Mouse (Mus musculus) neural tube, embryonic 13.5 days (tissue): ENCODE results near the gene Ippk. TPM values are rescaled to one million over a fixed set of nuclear protein-coding genes. Genes with fewer than 3 reads are reported as not detected.
A peak's percentile ranks its signal among the peaks of the same experiment; 100 is the strongest.

Experiments used
- ATAC-seq: fragments of 200-750 bp; cut with Nextera tagmentation; 2 replicates; pipeline ENCODE4 v1.8.0; 2017; ENCODE audit warnings: low read depth, mild to moderate bottlenecking, moderate TSS enrichment, moderate library complexity
- H3K27ac ChIP-seq: fragments of 300-500 bp; sonication (generic); replicated peaks from 2 replicates; pipeline ENCODE4 v1.5.1; 2015; ENCODE audit warnings: moderate library complexity, mild to moderate bottlenecking, inconsistent platforms
- H3K27me3 ChIP-seq: fragments of 300-500 bp; sonication (generic); 2 replicates; pipeline ENCODE4 v1.6.1; 2015; ENCODE audit warnings: mild to moderate bottlenecking, inconsistent platforms
- H3K36me3 ChIP-seq: fragments of 300-500 bp; sonication (generic); 2 replicates; pipeline ENCODE4 v1.6.1; 2015; ENCODE audit warnings: mild to moderate bottlenecking, inconsistent platforms
- H3K4me1 ChIP-seq: fragments of 300-500 bp; sonication (generic); replicated peaks from 2 replicates; pipeline ENCODE4 v1.6.1; 2015; ENCODE audit warnings: inconsistent platforms
- H3K4me2 ChIP-seq: fragments of 300-500 bp; sonication (generic); 2 replicates; pipeline ENCODE4 v1.6.1; 2015; ENCODE audit warnings: inconsistent platforms, mild to moderate bottlenecking, moderate library complexity
- H3K4me3 ChIP-seq: fragments of 300-500 bp; sonication (generic); 2 replicates; pipeline ENCODE4 v1.5.1; 2015; ENCODE audit warnings: mild to moderate bottlenecking, inconsistent platforms
- H3K9ac ChIP-seq: fragments of 300-500 bp; sonication (generic); 2 replicates; pipeline ENCODE4 v1.6.1; 2015; ENCODE audit warnings: moderate library complexity, mild to moderate bottlenecking, inconsistent platforms
- H3K9me3 ChIP-seq: fragments of 300-500 bp; sonication (generic); 2 replicates; pipeline ENCODE4 v1.6.1; 2016; ENCODE audit warnings: inconsistent platforms
- WGBS: fragments of 180-500 bp; shearing (Covaris S2); methylation state at CpG from one replicate; pipeline ENCODE4 v1.1.7; 2015; 5-methylcytosine and 5-hydroxymethylcytosine counted together
- polyA plus RNA-seq: library from polyadenylated mRNA; unstranded; fragments of >200 nt; fragmentation: Nextera tagmentation; extraction: Ambion mirVana; gene quantifications from 2 replicates; pipeline ENCODE4 v1.2.1, GENCODE M21; 2015

The Ippk gene
- polyA plus RNA-seq, 1 experiment from 2014 or later: 12.5 TPM

DNA sequence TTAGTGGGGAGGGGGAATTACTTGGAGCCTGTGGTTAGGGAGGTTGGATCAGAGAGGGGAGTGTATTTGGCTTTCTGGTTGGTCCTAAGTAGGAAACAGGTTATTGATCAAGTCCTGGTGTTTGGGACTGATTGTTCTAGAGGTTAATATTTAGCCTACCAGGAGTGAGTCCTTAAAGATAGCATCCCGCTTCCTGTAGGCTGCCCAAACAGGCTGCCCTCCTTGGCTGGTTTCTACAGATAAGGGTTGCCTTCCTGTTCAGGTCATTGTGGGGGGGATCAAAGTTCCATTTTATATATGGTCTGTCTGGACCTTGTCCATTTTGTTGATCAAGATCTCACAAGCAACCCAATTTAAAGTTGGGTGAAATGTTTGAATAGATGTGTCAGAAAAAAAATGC is 27.5 kb upstream of the Ippk start:
- H3K4me2 ChIP-seq: no peak overlapping the region
- H3K36me3 ChIP-seq: peaks cover 25% of the 10 kb centered on the region; the same call in 1 of the 2 replicates
- H3K27me3 ChIP-seq: no peaks in the 10 kb centered on the region
- no peaks in the 10 kb centered on the region for H3K9me3 ChIP-seq
- no peaks in the 10 kb centered on the region for H3K4me1 ChIP-seq
- H3K9ac ChIP-seq: no peak overlapping the region
- WGBS: 81% methylated on average over 1 of the region's 1 CpGs
- H3K4me3 ChIP-seq: no peak overlapping the region
- no peak overlapping the region for H3K27ac ChIP-seq
- no peak for ATAC-seq

DNA sequence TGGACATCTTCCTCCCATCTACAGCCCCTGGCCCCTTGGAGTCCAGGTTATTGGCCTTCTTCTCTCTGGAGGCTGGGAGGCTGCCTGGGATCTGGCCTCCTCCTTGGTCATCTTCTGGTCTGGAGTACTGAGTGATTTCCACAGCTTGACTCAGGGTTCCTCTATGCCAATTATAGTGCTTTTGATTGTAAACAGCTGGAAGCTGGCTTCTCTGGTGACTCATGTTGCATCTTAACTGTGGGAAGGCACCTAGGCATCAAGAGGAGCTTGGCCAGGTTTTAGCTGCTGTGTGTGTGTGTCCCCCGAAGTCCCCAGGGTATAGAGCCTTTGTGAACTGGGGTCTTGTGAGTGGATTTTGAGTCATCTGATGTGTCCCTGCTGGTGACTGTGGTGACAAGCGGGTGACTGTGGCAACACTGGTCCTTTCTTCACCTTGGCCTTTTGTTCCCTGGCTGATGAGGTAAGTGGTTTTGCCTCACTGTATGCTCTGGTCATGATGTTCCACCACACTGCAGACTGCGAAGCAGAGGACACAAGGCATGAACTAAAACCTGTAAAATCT is 26.1 kb upstream of the Ippk start:
- no peak overlapping the region for H3K4me3 ChIP-seq
- WGBS: 93% methylated on average over 3 of the region's 3 CpGs
- peaks cover 16% of the 10 kb centered on the region; the same call in 1 of the 2 replicates for H3K36me3 ChIP-seq
- no peaks in the 10 kb centered on the region for H3K27me3 ChIP-seq
- H3K9ac ChIP-seq: no peak overlapping the region
- no peaks in the 10 kb centered on the region for H3K9me3 ChIP-seq
- no peak overlapping the region for H3K4me2 ChIP-seq
- H3K4me1 ChIP-seq: no peaks in the 10 kb centered on the region
- no peak for ATAC-seq
- no peak overlapping the region for H3K27ac ChIP-seq

- Histone ChIP-seq H3K4me3 (no peak overlapping the region), H3K4me2 (no peak overlapping the region), H3K27ac (no peak overlapping the region), H3K9ac (no peak overlapping the region), H3K4me1 (no peaks in the 10 kb centered on the region), H3K36me3 (0 out of 2 replicates have a peak, but pooled peaks cover 6% of the 10 kb centered on the region), H3K9me3 (no peaks in the 10 kb centered on the region), H3K27me3 (no peaks in the 10 kb centered on the region)
- no peak for ATAC-seq
- WGBS: 86% methylated on average over 1 of the region's 1 CpGs
Measured at GRCm38 (mm10) chr13:49396798-49397197, 24.3 kb upstream of the Ippk start.

GRCm38 (mm10) chr13:49398191-49398590 is 22.9 kb upstream of the Ippk start:
- H3K9me3 ChIP-seq: no peaks in the 10 kb centered on the region
- H3K4me1 ChIP-seq: no peaks in the 10 kb centered on the region
- 0 out of 2 replicates have a peak, but pooled peaks cover 6% of the 10 kb centered on the region for H3K36me3 ChIP-seq
- H3K4me2 ChIP-seq: no peak overlapping the region
- no peak overlapping the region for H3K9ac ChIP-seq
- H3K27ac ChIP-seq: no peak overlapping the region
- no peaks in the 10 kb centered on the region for H3K27me3 ChIP-seq
- WGBS: 88% methylated on average over 8 of the region's 8 CpGs
- H3K4me3 ChIP-seq: no peak overlapping the region
- ATAC-seq: no peak

DNA sequence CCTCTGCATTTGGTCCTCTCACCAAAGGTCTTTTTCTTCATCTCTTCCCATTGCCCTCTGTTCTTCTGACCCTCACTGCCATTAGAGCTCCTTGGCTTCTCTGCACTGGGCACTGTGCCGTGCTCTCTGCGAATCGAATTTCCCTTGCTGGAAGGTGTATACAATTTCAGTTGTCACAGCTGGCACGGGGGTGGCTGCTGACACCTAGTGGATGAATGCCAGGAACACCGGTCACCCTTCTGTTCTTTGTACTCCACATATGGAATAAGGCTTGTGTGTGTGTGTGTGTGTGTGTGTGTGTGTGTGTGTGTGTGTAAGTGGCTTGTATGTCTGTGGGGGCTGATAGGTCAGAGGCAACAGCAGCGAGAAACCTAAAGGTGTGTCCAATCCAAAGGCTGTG is 20.9 kb upstream of the Ippk start:
- Histone ChIP-seq H3K27ac (no peak overlapping the region), H3K4me2 (no peak overlapping the region), H3K9me3 (no peaks in the 10 kb centered on the region), H3K36me3 (0 out of 2 replicates have a peak, but pooled peaks cover 6% of the 10 kb centered on the region), H3K4me1 (no peaks in the 10 kb centered on the region), H3K27me3 (no peaks in the 10 kb centered on the region), H3K4me3 (no peak overlapping the region), H3K9ac (no peak overlapping the region)
- ATAC-seq: peak; percentile 80; the same call in 1 of the 2 replicates
- WGBS: 64% methylated on average over 6 of the region's 6 CpGs

DNA sequence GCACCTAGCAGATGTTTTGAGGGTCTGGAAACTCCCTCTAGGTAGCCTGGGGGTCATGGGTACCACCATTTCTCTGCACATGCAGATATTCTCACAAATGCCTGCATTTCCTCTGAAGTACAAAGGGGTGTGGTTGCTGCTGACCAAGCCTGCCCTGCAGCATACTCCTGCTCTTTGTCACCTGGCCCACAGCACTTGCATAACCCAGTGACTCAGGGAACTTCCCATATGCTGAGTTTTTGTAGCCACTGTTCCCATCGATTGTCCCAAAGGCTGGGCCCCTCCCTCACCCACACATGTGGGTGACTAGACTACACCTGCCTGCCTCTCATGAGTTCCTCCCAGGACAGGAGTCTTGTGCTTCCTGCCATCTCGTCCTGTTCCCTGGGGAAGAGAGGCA is 18.4 kb upstream of the Ippk start:
- H3K9me3 ChIP-seq: no peaks in the 10 kb centered on the region
- H3K4me1 ChIP-seq: no peaks in the 10 kb centered on the region
- no peaks in the 10 kb centered on the region for H3K36me3 ChIP-seq
- H3K27ac ChIP-seq: no peak overlapping the region
- no peak overlapping the region for H3K4me2 ChIP-seq
- ATAC-seq: no peak
- no peaks in the 10 kb centered on the region for H3K27me3 ChIP-seq
- no peak overlapping the region for H3K9ac ChIP-seq
- whole genome bisulfite sequencing: 84% methylated on average over 2 of the region's 2 CpGs
- no peak overlapping the region for H3K4me3 ChIP-seq

DNA sequence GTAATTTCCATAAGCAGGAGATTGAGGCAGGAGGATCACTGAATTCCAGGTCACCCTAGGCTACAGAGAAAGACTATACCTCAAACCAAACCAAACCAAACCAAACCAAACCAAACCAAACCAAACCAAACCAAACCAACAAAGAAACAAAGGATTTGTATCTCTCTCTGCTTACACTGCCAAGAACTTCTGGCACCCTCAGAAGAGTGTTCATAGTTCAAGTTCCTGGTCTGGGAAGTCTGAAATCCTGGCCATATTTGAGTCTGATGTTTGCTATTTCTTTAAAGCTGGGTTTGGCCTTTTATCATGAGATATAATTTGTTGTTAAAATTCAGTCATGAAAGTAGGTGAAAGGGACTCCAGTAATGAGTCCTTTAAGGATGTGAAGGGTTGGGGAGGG is 13.3 kb upstream of the Ippk start:
- H3K27ac ChIP-seq: no peak overlapping the region
- H3K4me3 ChIP-seq: no peak overlapping the region
- no peaks in the 10 kb centered on the region for H3K9me3 ChIP-seq
- no peaks in the 10 kb centered on the region for H3K27me3 ChIP-seq
- no peak for ATAC-seq
- no peaks in the 10 kb centered on the region for H3K4me1 ChIP-seq
- H3K4me2 ChIP-seq: no peak overlapping the region
- H3K9ac ChIP-seq: no peak overlapping the region
- H3K36me3 ChIP-seq: no peaks in the 10 kb centered on the region

DNA sequence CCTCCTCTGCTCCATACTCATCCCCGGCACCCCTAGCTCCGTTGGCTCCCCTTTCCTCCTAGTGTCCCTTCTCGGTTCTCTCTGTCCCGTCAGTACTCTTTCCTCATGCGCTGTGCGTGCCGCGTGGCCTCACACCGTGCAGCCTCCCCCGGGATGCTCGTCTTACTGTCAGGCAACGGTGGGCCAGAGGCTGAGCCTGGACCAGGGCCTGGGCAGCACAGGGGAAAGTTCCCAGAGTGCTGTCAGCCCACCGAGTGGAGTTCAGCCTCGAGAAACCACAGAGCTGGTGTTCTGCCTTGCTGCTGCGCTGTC is 513 bp downstream of the Ippk start:
- Histone ChIP-seq H3K36me3 (no peaks in the 10 kb centered on the region), H3K4me2 (peak overlapping the region; percentile 98), H3K27ac (peak overlapping the region; percentile 76), H3K4me1 (peaks cover 41% of the 10 kb centered on the region), H3K4me3 (peak overlapping the region; percentile 92), H3K27me3 (no peaks in the 10 kb centered on the region), H3K9ac (peak overlapping the region; percentile 91), H3K9me3 (no peaks in the 10 kb centered on the region)
- WGBS: 1% methylated on average over 15 of the region's 15 CpGs
- no peak; the same call in 1 of the 2 replicates for ATAC-seq

GRCm38 (mm10) chr13:49421959-49422358 is 910 bp downstream of the Ippk start:
- 34% methylated on average over 4 of the region's 4 CpGs for WGBS
- H3K9me3 ChIP-seq: no peaks in the 10 kb centered on the region
- peak overlapping the region; percentile 91 for H3K9ac ChIP-seq
- no peaks in the 10 kb centered on the region for H3K27me3 ChIP-seq
- H3K27ac ChIP-seq: no peak overlapping the region
- peaks cover 41% of the 10 kb centered on the region for H3K4me1 ChIP-seq
- H3K4me2 ChIP-seq: peak overlapping the region; percentile 98
- ATAC-seq: no peak
- H3K4me3 ChIP-seq: peak overlapping the region; percentile 92
- H3K36me3 ChIP-seq: no peaks in the 10 kb centered on the region

DNA sequence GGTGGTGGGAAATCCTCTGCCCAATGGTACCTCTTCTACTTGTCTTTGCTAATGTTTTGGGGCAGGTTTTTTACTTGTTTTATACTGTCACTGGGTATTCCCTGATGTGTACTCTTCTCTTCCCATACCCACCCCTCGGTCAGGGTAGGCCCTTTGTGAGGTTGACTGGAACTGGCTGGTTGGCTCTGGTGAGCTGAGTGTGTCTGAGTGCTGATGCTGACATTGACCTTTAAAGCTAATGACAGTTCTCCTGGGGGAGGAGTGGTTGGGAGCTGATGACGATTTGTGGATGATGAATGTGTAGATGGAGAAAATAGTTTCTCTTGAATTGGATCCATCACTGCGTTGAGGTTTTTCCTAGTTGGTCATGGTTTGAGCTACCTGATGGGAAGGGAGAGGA is 5.7 kb downstream of the Ippk start:
- H3K4me2 ChIP-seq: no peak overlapping the region
- no peaks in the 10 kb centered on the region for H3K9me3 ChIP-seq
- no peaks in the 10 kb centered on the region for H3K36me3 ChIP-seq
- H3K4me1 ChIP-seq: peaks cover 40% of the 10 kb centered on the region
- no peaks in the 10 kb centered on the region for H3K27me3 ChIP-seq
- H3K4me3 ChIP-seq: no peak overlapping the region
- no peak for ATAC-seq
- no peak overlapping the region for H3K9ac ChIP-seq
- 88% methylated on average over 3 of the region's 3 CpGs for WGBS
- no peak overlapping the region for H3K27ac ChIP-seq

DNA sequence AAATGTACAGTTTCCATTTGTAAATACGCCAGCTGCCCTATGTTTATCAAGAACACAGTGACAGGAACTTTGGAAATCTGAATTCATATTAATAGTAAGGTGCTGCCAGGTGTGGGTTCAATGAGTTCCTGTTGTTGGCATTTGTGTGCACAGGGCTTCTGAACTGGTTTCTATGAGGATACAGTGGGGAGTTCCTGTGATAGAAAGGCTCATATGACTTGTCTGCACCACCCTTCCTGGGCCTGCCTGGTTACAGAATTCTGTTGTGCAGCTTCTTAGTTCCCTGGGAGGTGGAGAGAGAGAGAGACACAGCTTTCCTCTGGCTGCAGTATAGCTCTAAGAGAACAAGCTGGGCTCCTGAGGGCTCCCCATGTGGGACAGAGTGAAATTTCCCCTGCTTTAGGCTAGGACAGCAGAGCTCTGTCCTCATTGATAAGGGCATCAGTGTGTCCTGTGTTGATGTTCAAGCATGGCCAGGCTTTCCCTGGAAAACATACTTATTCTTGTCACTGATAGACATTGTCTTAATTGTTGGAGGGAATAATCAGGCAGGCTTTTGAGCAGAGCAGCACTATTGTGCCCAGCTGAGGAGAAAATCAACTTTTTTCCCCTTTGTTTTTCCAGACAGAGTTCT is 7.1 kb downstream of the Ippk start:
- Histone ChIP-seq H3K27ac (no peak overlapping the region), H3K4me3 (no peak overlapping the region), H3K27me3 (no peaks in the 10 kb centered on the region), H3K9ac (peak overlapping the region; percentile 45; the same call in 1 of the 2 replicates), H3K36me3 (peaks cover 12% of the 10 kb centered on the region), H3K4me1 (peaks cover 25% of the 10 kb centered on the region), H3K4me2 (no peak overlapping the region), H3K9me3 (no peaks in the 10 kb centered on the region)
- no peak for ATAC-seq
- 84% methylated on average over 1 of the region's 1 CpGs for WGBS

- Histone ChIP-seq H3K4me3 (no peak overlapping the region), H3K9ac (no peak overlapping the region), H3K4me2 (no peak overlapping the region), H3K9me3 (no peaks in the 10 kb centered on the region), H3K4me1 (peaks cover 10% of the 10 kb centered on the region), H3K27ac (no peak overlapping the region), H3K36me3 (peaks cover 31% of the 10 kb centered on the region), H3K27me3 (no peaks in the 10 kb centered on the region)
- 87% methylated on average over 4 of the region's 4 CpGs for WGBS
- ATAC-seq: no peak
Measured at GRCm38 (mm10) chr13:49430529-49430928, 9.5 kb downstream of the Ippk start.
